In genomic region chr11:114467803-114468202, GRCm38 (mm10) we compare ENCODE assay signal across 8 mouse cellular contexts.
A peak's percentile ranks its signal among the peaks of the same experiment; 100 is the strongest.
DNase-seq lines count a peak whose midpoint lies in the region; ATAC-seq lines count a peak whose summit lies in the region.

No protein-coding gene starts in this region.

- peak; percentile 52 to 57 for DNase-seq in left cerebral cortex, adult 18-20 months (ENCODE audit: low spot score in 2 of 2)
- no peak for DNase-seq in left cerebral cortex, adult 11 months (ENCODE audit: low spot score)
- DNase-seq in forebrain, embryonic 11.5 days (ENCODE audit: low spot score): peak; percentile 69
- peak; percentile 72 for DNase-seq in limb, embryonic 11.5 days (ENCODE audit: low spot score)
- DNase-seq in MN1 (ENCODE audit: low spot score): no peak

- 10% methylated on average over 8 of the region's 8 CpGs for WGBS in forebrain, embryonic 11.5 days
- 10% methylated on average over 8 of the region's 8 CpGs for WGBS in hindbrain, embryonic 15.5 days
- WGBS in limb, embryonic 11.5 days: 2% methylated on average over 8 of the region's 8 CpGs
- WGBS in neural tube, embryonic 15.5 days: 6% methylated on average over 8 of the region's 8 CpGs

- peak; percentile 63 for ATAC-seq in forebrain, embryonic 11.5 days (replicated peaks; ENCODE audit: low FRiP score)
- peak; percentile 69 for ATAC-seq in hindbrain, embryonic 15.5 days (ENCODE audit: low FRiP score, low read depth)
- ATAC-seq in limb, embryonic 11.5 days (ENCODE audit: insufficient number of reproducible peaks, low FRiP score, low TSS enrichment, low read depth): 0 out of 2 replicates have a peak, but pooled peaks have one; percentile 55
- ATAC-seq in neural tube, embryonic 15.5 days (ENCODE audit: low FRiP score): peak; percentile 45; the same call in 1 of the 2 replicates
- no peak for ATAC-seq in erythroid progenitor cell, adult 5-6 weeks (replicated peaks; ENCODE audit: low FRiP score, poor library complexity, severe bottlenecking)

- H3K4me3 ChIP-seq in forebrain, embryonic 11.5 days (ENCODE audit: low read depth, low read length): no peak overlapping the region
- H3K4me3 ChIP-seq in hindbrain, embryonic 15.5 days: no peak overlapping the region
- no peak overlapping the region for H3K4me3 ChIP-seq in limb, embryonic 11.5 days (ENCODE audit: low read depth, low read length)
- H3K4me3 ChIP-seq in neural tube, embryonic 15.5 days (replicated peaks): no peak overlapping the region

- H3K36me3 ChIP-seq in forebrain, embryonic 11.5 days (ENCODE audit: control insufficient read depth, insufficient read depth, low read length): no peaks in the 10 kb centered on the region
- no peaks in the 10 kb centered on the region for H3K36me3 ChIP-seq in hindbrain, embryonic 15.5 days
- no peaks in the 10 kb centered on the region for H3K36me3 ChIP-seq in limb, embryonic 11.5 days (ENCODE audit: control insufficient read depth, insufficient read depth, low read length)
- no peaks in the 10 kb centered on the region for H3K36me3 ChIP-seq in neural tube, embryonic 15.5 days

- H3K9me3 ChIP-seq in forebrain, embryonic 11.5 days (ENCODE audit: control insufficient read depth, low read length): no peaks in the 10 kb centered on the region
- H3K9me3 ChIP-seq in hindbrain, embryonic 15.5 days: no peaks in the 10 kb centered on the region
- no peaks in the 10 kb centered on the region for H3K9me3 ChIP-seq in limb, embryonic 11.5 days (ENCODE audit: control insufficient read depth, low read length)
- no peaks in the 10 kb centered on the region for H3K9me3 ChIP-seq in neural tube, embryonic 15.5 days (replicated peaks)

- no peaks in the 10 kb centered on the region; the same call in 1 of the 2 replicates for H3K27me3 ChIP-seq in forebrain, embryonic 11.5 days (ENCODE audit: control insufficient read depth, insufficient read depth, low read length)
- peaks cover 4% of the 10 kb centered on the region; the same call in 1 of the 2 replicates for H3K27me3 ChIP-seq in hindbrain, embryonic 15.5 days
- H3K27me3 ChIP-seq in limb, embryonic 11.5 days (ENCODE audit: control insufficient read depth, insufficient read depth, low read length): peaks cover 3% of the 10 kb centered on the region; the same call in 1 of the 2 replicates
- peaks cover 8% of the 10 kb centered on the region; the same call in 1 of the 2 replicates for H3K27me3 ChIP-seq in neural tube, embryonic 15.5 days (replicated peaks)

- no peak overlapping the region for H3K9ac ChIP-seq in forebrain, embryonic 11.5 days (ENCODE audit: low read length)
- no peak overlapping the region for H3K9ac ChIP-seq in hindbrain, embryonic 15.5 days
- H3K9ac ChIP-seq in limb, embryonic 11.5 days (ENCODE audit: low read length): no peak overlapping the region
- H3K9ac ChIP-seq in neural tube, embryonic 15.5 days (replicated peaks): 0 out of 2 replicates have a peak overlapping the region, but pooled peaks have one; percentile 2

- H3K27ac ChIP-seq in forebrain, embryonic 11.5 days (ENCODE audit: low read depth, low read length): peak overlapping the region; percentile 9; the same call in 1 of the 2 replicates
- peak overlapping the region; percentile 76 for H3K27ac ChIP-seq in hindbrain, embryonic 15.5 days (replicated peaks)
- H3K27ac ChIP-seq in limb, embryonic 11.5 days (replicated peaks; ENCODE audit: low read depth, low read length): no peak overlapping the region; the same call in 1 of the 2 replicates
- H3K27ac ChIP-seq in neural tube, embryonic 15.5 days (replicated peaks): peak overlapping the region; percentile 74

- peaks cover 13% of the 10 kb centered on the region for H3K4me1 ChIP-seq in forebrain, embryonic 11.5 days (replicated peaks; ENCODE audit: control insufficient read depth, insufficient read depth, low read length)
- peaks cover 51% of the 10 kb centered on the region for H3K4me1 ChIP-seq in hindbrain, embryonic 15.5 days (replicated peaks)
- H3K4me1 ChIP-seq in limb, embryonic 11.5 days (ENCODE audit: control insufficient read depth, insufficient read depth, low read length): peaks cover 30% of the 10 kb centered on the region
- H3K4me1 ChIP-seq in neural tube, embryonic 15.5 days: peaks cover 50% of the 10 kb centered on the region

- H3K4me2 ChIP-seq in forebrain, embryonic 11.5 days (ENCODE audit: low read depth, low read length, severe bottlenecking): peak overlapping the region; percentile 19; the same call in 1 of the 2 replicates
- H3K4me2 ChIP-seq in hindbrain, embryonic 15.5 days: peak overlapping the region; percentile 34
- H3K4me2 ChIP-seq in limb, embryonic 11.5 days (ENCODE audit: low read depth, severe bottlenecking): peak overlapping the region; percentile 22; the same call in 1 of the 2 replicates
- peak overlapping the region; percentile 17 for H3K4me2 ChIP-seq in neural tube, embryonic 15.5 days

Comparison
In these comparisons a context has a peak if more than half of its experiments do, and no peak if none do; other contexts are left out.
1. DNase-seq: peak in left cerebral cortex, adult 18-20 months (2 of 2), forebrain, embryonic 11.5 days (single experiment) and limb, embryonic 11.5 days (single experiment); none in left cerebral cortex, adult 11 months (single experiment) and MN1 (single experiment).
2. Peak in every context shown above with its lines, with median percentiles within 50 percentile points of each other: H3K4me2 ChIP-seq.